25 mouse cellular contexts compared by ENCODE assay signal in genomic region chr13:39997901-39998300, GRCm38 (mm10).
DNase-seq lines count a peak whose midpoint lies in the region; ATAC-seq and TF ChIP-seq lines count a peak whose summit lies in the region.
"Had no signal": no experiment of that assay in that cellular context is flagged by ENCODE, and none has a peak within 500 bp of the region (broad histone marks: within the 10 kb centered on the region; RNA-seq: fewer than 3 reads in every experiment).

No protein-coding gene starts in this region.

- no peak for TF ChIP-seq CTCF in stomach, postnatal 0 days (IDR thresholded peaks at IDR 0.05; ENCODE audit: low read depth)

- DNase-seq in 3T3-L1 (ENCODE audit: low read depth, low spot score), result peak; percentile 61
- DNase-seq in embryo, embryonic 10.5 days (ENCODE audit: low spot score), result peak; percentile 28
- DNase-seq in embryonic facial prominence, embryonic 11.5 days (ENCODE audit: low spot score), result peak; percentile 69
- peak; percentile 42 for DNase-seq in limb, embryonic 10.5 days (ENCODE audit: low spot score)
- no peak for DNase-seq in natural killer cell, adult 2 months (ENCODE audit: low spot score in 2 of 2)
- DNase-seq in stomach, postnatal 0 days (ENCODE audit: low spot score), result no peak
- no peak for DNase-seq in kidney, adult 11 months
- DNase-seq: adrenal gland, adult 8-10 months; adrenal gland, postnatal 25 days; cerebellum, adult 11-12 months; cerebellum, adult 8-10 months; cerebellum, postnatal 10 days; cerebellum, postnatal 36 days; gastrocnemius, adult 2 months; gastrocnemius, postnatal 14 days; heart, adult 11 months had no signal

- no peak for TF ChIP-seq EP300 in stomach, postnatal 0 days (optimal IDR thresholded peaks at IDR 0.05)

- H3K9me3 ChIP-seq in embryonic facial prominence, embryonic 11.5 days (replicated peaks; ENCODE audit: control insufficient read depth, low read length), result no peaks in the 10 kb centered on the region
- H3K9me3 ChIP-seq in limb, embryonic 10.5 days (replicated peaks), result no peaks in the 10 kb centered on the region
- no peaks in the 10 kb centered on the region for H3K9me3 ChIP-seq in stomach, postnatal 0 days (ENCODE audit: control insufficient read depth, low read length)
- H3K9me3 ChIP-seq: embryonic facial prominence, embryonic 13.5 days; forebrain, embryonic 10.5 days; forebrain, embryonic 13.5 days; hindbrain, embryonic 12.5 days; hindbrain, embryonic 15.5 days had no signal

- H3K36me3 ChIP-seq in embryonic facial prominence, embryonic 11.5 days (replicated peaks; ENCODE audit: control insufficient read depth, insufficient read depth, low read depth, low read length), result no peaks in the 10 kb centered on the region
- no peaks in the 10 kb centered on the region for H3K36me3 ChIP-seq in limb, embryonic 10.5 days
- H3K36me3 ChIP-seq in stomach, postnatal 0 days (ENCODE audit: control insufficient read depth, insufficient read depth, low read length), result no peaks in the 10 kb centered on the region
- H3K36me3 ChIP-seq: embryonic facial prominence, embryonic 13.5 days; forebrain, embryonic 10.5 days; hindbrain, embryonic 12.5 days; hindbrain, embryonic 15.5 days had no signal

- H3K9ac ChIP-seq in embryonic facial prominence, embryonic 11.5 days (replicated peaks; ENCODE audit: low read length), result no peak overlapping the region
- no peak overlapping the region for H3K9ac ChIP-seq in stomach, postnatal 0 days (ENCODE audit: low read length)
- H3K9ac ChIP-seq: embryonic facial prominence, embryonic 13.5 days; forebrain, embryonic 13.5 days; hindbrain, embryonic 12.5 days; hindbrain, embryonic 15.5 days had no signal

- 31% methylated on average over 4 of the region's 4 CpGs for WGBS in embryonic facial prominence, embryonic 11.5 days
- 34% methylated on average over 4 of the region's 4 CpGs for WGBS in limb, embryonic 10.5 days
- 68% methylated on average over 4 of the region's 4 CpGs for WGBS in stomach, postnatal 0 days

- H3K4me3 ChIP-seq in embryonic facial prominence, embryonic 11.5 days (ENCODE audit: low read depth, low read length), result no peak overlapping the region
- no peak overlapping the region for H3K4me3 ChIP-seq in limb, embryonic 10.5 days
- no peak overlapping the region for H3K4me3 ChIP-seq in stomach, postnatal 0 days (ENCODE audit: low read depth, low read length)
- H3K4me3 ChIP-seq: embryonic facial prominence, embryonic 13.5 days; forebrain, embryonic 10.5 days; forebrain, embryonic 13.5 days; gastrocnemius, adult 2 months; hindbrain, embryonic 12.5 days; hindbrain, embryonic 15.5 days had no signal

- no peaks in the 10 kb centered on the region for H3K27me3 ChIP-seq in embryonic facial prominence, embryonic 11.5 days (ENCODE audit: control insufficient read depth, insufficient read depth, low read length)
- 0 out of 2 replicates have a peak, but pooled peaks cover 3% of the 10 kb centered on the region for H3K27me3 ChIP-seq in limb, embryonic 10.5 days (ENCODE audit: low read depth, poor library complexity, severe bottlenecking)
- H3K27me3 ChIP-seq in stomach, postnatal 0 days (ENCODE audit: control insufficient read depth, insufficient read depth, low read length), result no peaks in the 10 kb centered on the region
- H3K27me3 ChIP-seq: forebrain, embryonic 13.5 days; hindbrain, embryonic 12.5 days; hindbrain, embryonic 15.5 days had no signal

- H3K4me2 ChIP-seq in embryonic facial prominence, embryonic 11.5 days (ENCODE audit: low read depth, low read length), result no peak overlapping the region
- H3K4me2 ChIP-seq in stomach, postnatal 0 days (replicated peaks; ENCODE audit: low read depth), result no peak overlapping the region
- H3K4me2 ChIP-seq: embryonic facial prominence, embryonic 13.5 days; forebrain, embryonic 13.5 days; heart, embryonic 11.5 days; hindbrain, embryonic 12.5 days; hindbrain, embryonic 15.5 days had no signal

- H3K27ac ChIP-seq in embryonic facial prominence, embryonic 11.5 days (replicated peaks; ENCODE audit: low read depth, low read length), result no peak overlapping the region
- no peak overlapping the region for H3K27ac ChIP-seq in limb, embryonic 10.5 days
- H3K27ac ChIP-seq in stomach, postnatal 0 days (replicated peaks), result no peak overlapping the region
- H3K27ac ChIP-seq: embryonic facial prominence, embryonic 13.5 days; forebrain, embryonic 10.5 days; forebrain, embryonic 13.5 days; gastrocnemius, adult 2 months; hindbrain, embryonic 12.5 days; hindbrain, embryonic 15.5 days had no signal

- no peak for ATAC-seq in embryonic facial prominence, embryonic 11.5 days (replicated peaks; ENCODE audit: insufficient number of reproducible peaks, low FRiP score, low TSS enrichment, low read depth)
- ATAC-seq in stomach, postnatal 0 days (ENCODE audit: low FRiP score, low TSS enrichment), result no peak
- ATAC-seq: activated CD4-positive, CD25-positive, alpha-beta regulatory T cell, adult 4 months; CD4-positive, CD25-positive, alpha-beta regulatory T cell, adult 4 months; forebrain, embryonic 13.5 days; forebrain, embryonic 16.5 days had no signal

- no peaks in the 10 kb centered on the region for H3K4me1 ChIP-seq in embryonic facial prominence, embryonic 11.5 days (ENCODE audit: control insufficient read depth, insufficient read depth, low read length)
- H3K4me1 ChIP-seq in limb, embryonic 10.5 days, result peaks cover 8% of the 10 kb centered on the region
- no peaks in the 10 kb centered on the region for H3K4me1 ChIP-seq in stomach, postnatal 0 days (replicated peaks; ENCODE audit: control insufficient read depth, insufficient read depth)
- H3K4me1 ChIP-seq: forebrain, embryonic 13.5 days; hindbrain, embryonic 12.5 days; hindbrain, embryonic 15.5 days had no signal

Comparison
In these comparisons a context has a peak if more than half of its experiments do, and no peak if none do; other contexts are left out.
1. DNase-seq: peak in 3T3-L1 (single experiment), embryo, embryonic 10.5 days (single experiment), embryonic facial prominence, embryonic 11.5 days (single experiment) and limb, embryonic 10.5 days (single experiment); none in natural killer cell, adult 2 months (0 of 2), stomach, postnatal 0 days (single experiment) and kidney, adult 11 months (single experiment).